Mouse (Mus musculus) lung, embryonic 14.5 days (tissue): Measurements from ENCODE around the gene Ccdc124. TPM values are rescaled to one million over a fixed set of nuclear protein-coding genes. Genes with fewer than 3 reads are reported as not detected.

ENCODE experiments used
- ATAC-seq: fragments of 200-750 bp; cut with Nextera tagmentation; 2 replicates; pipeline ENCODE4 v1.8.0; 2017; ENCODE audit warnings: mild to moderate bottlenecking, moderate TSS enrichment, moderate library complexity; ENCODE audit not compliant: insufficient read depth
- DNase-seq: peaks from one replicate; pipeline ENCODE4 v3.0.0-alpha.2; 2015
- H3K27ac ChIP-seq: fragments of 300-500 bp; sonication (generic); 2 replicates; pipeline ENCODE4 v1.5.1; 2014; ENCODE audit warnings: low read depth, mild to moderate bottlenecking, moderate library complexity
- H3K27me3 ChIP-seq: fragments of 300-500 bp; sonication (generic); 2 replicates; pipeline ENCODE4 v1.6.1; 2014; ENCODE audit warnings: low read length, control low read depth; ENCODE audit not compliant: insufficient read depth
- H3K36me3 ChIP-seq: fragments of 300-500 bp; sonication (generic); 2 replicates; pipeline ENCODE4 v1.6.1; 2014; ENCODE audit warnings: control low read depth; ENCODE audit not compliant: insufficient read depth
- H3K4me1 ChIP-seq: fragments of 300-500 bp; sonication (generic); 2 replicates; pipeline ENCODE4 v1.6.1; 2014; ENCODE audit warnings: antibody characterized with exemption, control low read depth; ENCODE audit not compliant: insufficient read depth
- H3K4me2 ChIP-seq: fragments of 300-500 bp; sonication (generic); 2 replicates; pipeline ENCODE4 v1.6.1; 2014; ENCODE audit warnings: mild to moderate bottlenecking
- H3K4me3 ChIP-seq: fragments of 300-500 bp; sonication (generic); 2 replicates; pipeline ENCODE4 v1.5.1; 2014; ENCODE audit warnings: low read depth, low read length
- H3K9ac ChIP-seq: fragments of 300-500 bp; sonication (generic); 2 replicates; pipeline ENCODE4 v1.6.1; 2014
- H3K9me3 ChIP-seq: fragments of 300-500 bp; sonication (generic); 2 replicates; pipeline ENCODE4 v1.6.1; 2016; ENCODE audit warnings: low read depth, low read length, control low read depth
- CTCF ChIP-seq: IDR thresholded peaks from 2 replicates; pipeline ENCODE4 v1.5.1; 2016; ENCODE audit warnings: antibody characterized with exemption, low read depth
- WGBS: fragments of 180-500 bp; shearing (Covaris S2); extraction: QIAGEN DNeasy Blood & Tissue Kit; methylation state at CpG from one replicate; pipeline ENCODE4 v1.1.7; 2014; 5-methylcytosine and 5-hydroxymethylcytosine counted together
- polyA plus RNA-seq: library from polyadenylated mRNA; unstranded; fragments of >200 nt; fragmentation: Nextera tagmentation; extraction: Ambion mirVana; gene quantifications from 2 replicates; pipeline ENCODE4 v1.2.1, GENCODE M21; 2014

Ccdc124 gene
- polyA plus RNA-seq, 1 experiment from 2014 or later = 125 TPM

DNA sequence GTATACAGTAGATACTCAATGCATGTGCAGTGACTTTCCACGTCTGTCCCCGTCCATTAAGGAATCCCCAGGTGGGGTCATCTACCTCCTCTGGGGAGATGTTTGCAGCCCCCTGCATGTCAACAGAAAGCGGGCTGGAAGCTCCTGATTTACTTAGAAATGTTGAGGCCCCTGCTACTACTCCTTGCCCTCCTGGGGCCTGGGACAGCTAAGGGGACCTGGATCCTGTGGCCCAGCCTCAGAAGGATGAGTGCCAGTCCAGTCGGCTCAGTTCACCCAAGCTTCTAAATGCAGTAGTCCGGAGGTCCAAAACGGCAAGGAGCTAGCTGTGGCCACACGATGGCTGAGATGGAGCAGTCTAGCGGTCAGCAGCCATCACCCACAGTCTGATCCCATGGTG is 29.8 kb downstream of the Ccdc124 start:
- TF ChIP-seq CTCF = no peak

DNA sequence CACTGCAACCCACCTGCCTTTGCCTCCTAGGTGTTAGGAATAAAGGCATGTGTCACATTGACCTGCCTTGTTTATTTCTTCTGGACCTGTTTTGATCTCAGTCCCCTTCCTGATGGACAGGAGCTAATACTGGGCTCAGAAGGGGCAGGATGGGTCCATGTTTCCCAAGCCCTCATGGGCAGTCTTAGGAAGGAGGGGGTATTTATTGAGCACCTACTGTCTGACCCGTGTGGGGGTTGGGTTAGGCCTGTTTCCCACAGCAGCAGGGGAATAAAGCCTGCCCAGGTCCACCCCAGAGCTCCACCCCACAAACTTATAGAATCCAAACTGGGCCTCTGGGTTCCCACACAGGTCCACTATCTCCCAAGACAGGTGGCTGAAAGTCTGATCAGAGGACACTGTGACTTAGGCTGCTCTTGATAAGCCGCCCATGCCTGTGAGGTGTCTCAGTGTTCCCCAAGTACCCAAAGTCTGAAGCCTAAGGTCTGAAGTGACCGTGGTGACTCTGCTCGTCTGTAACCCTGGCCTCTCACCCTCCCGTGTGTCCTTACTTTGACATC is 30.4 kb downstream of the Ccdc124 start:
- Histone ChIP-seq H3K4me3 (no peak overlapping the region), H3K4me1 (0 out of 2 replicates have a peak, but pooled peaks cover 3% of the 10 kb centered on the region), H3K9me3 (no peaks in the 10 kb centered on the region), H3K9ac (no peak overlapping the region), H3K27ac (peak overlapping the region; percentile 3; the same call in 1 of the 2 replicates), H3K36me3 (no peaks in the 10 kb centered on the region), H3K4me2 (no peak overlapping the region; the same call in 1 of the 2 replicates), H3K27me3 (no peaks in the 10 kb centered on the region)
- TF ChIP-seq CTCF = no peak
- ATAC-seq = no peak
- DNase-seq = no peak
- 74% methylated on average over 5 of the region's 5 CpGs for WGBS

More for the DNA sequence above, 29.8 kb downstream of the Ccdc124 start:
- Histone ChIP-seq H3K4me1 (no peaks in the 10 kb centered on the region), H3K27me3 (no peaks in the 10 kb centered on the region), H3K27ac (no peak overlapping the region), H3K9me3 (no peaks in the 10 kb centered on the region), H3K9ac (no peak overlapping the region), H3K4me3 (no peak overlapping the region), H3K4me2 (no peak overlapping the region), H3K36me3 (no peaks in the 10 kb centered on the region)
- WGBS = 82% methylated on average over 8 of the region's 8 CpGs
- ATAC-seq (no peak), DNase-seq (no peak)

GRCm38 (mm10) chr8:70842484-70842883 is 31.3 kb downstream of the Ccdc124 start:
- Histone ChIP-seq H3K4me1 (0 out of 2 replicates have a peak, but pooled peaks cover 3% of the 10 kb centered on the region), H3K27ac (no peak overlapping the region), H3K27me3 (no peaks in the 10 kb centered on the region), H3K36me3 (no peaks in the 10 kb centered on the region), H3K4me3 (no peak overlapping the region), H3K9ac (no peak overlapping the region), H3K9me3 (no peaks in the 10 kb centered on the region), H3K4me2 (no peak overlapping the region)
- ATAC-seq (no peak), DNase-seq (no peak)
- 60% methylated on average over 25 of the region's 25 CpGs for WGBS
- no peak for TF ChIP-seq CTCF

GRCm38 (mm10) chr8:70841147-70842072 is 32.3 kb downstream of the Ccdc124 start:
- H3K27me3 ChIP-seq = no peaks in the 10 kb centered on the region
- no peaks in the 10 kb centered on the region for H3K36me3 ChIP-seq
- H3K9me3 ChIP-seq = no peaks in the 10 kb centered on the region
- H3K4me1 ChIP-seq = 0 out of 2 replicates have a peak, but pooled peaks cover 3% of the 10 kb centered on the region
- peak; percentile 97 for TF ChIP-seq CTCF
- DNase-seq (peak; percentile 93), ATAC-seq (no peak)
- 25% methylated on average over 22 of the region's 22 CpGs for WGBS
- no peak overlapping the region for H3K27ac ChIP-seq
- H3K9ac ChIP-seq = 0 out of 2 replicates have a peak overlapping the region, but pooled peaks have one; percentile 4
- H3K4me3 ChIP-seq = no peak overlapping the region
- peak overlapping the region; percentile 7; the same call in 1 of the 2 replicates for H3K4me2 ChIP-seq

DNA sequence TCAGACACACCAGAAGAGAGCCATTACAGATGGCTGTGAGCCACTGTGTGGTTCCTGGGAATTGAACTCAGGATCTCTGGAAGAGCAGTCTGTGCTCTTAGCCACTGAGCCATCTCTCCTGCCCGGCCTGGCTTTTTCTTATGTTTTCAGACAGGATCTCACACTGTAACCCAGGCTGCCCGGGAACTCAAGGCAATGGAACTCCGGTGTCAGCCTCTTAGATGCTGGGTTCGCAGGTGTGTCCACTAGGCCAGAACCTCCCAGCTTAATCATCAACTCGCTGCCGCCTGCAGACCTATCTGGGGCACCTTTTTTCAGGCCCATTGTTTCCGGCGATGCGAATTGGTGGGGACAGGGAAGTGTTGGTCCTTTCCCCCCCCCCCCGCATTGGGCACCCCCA is 33.1 kb downstream of the Ccdc124 start:
- WGBS = 50% methylated on average over 10 of the region's 10 CpGs
- no peaks in the 10 kb centered on the region for H3K9me3 ChIP-seq
- H3K4me2 ChIP-seq = no peak overlapping the region
- H3K27me3 ChIP-seq = no peaks in the 10 kb centered on the region
- no peak overlapping the region for H3K9ac ChIP-seq
- no peaks in the 10 kb centered on the region; the same call in 1 of the 2 replicates for H3K36me3 ChIP-seq
- TF ChIP-seq CTCF = no peak
- peak overlapping the region; percentile 77; the same call in 1 of the 2 replicates for H3K27ac ChIP-seq
- H3K4me1 ChIP-seq = 0 out of 2 replicates have a peak, but pooled peaks cover 3% of the 10 kb centered on the region
- ATAC-seq = no peak
- H3K4me3 ChIP-seq = no peak overlapping the region
- no peak for DNase-seq

DNA sequence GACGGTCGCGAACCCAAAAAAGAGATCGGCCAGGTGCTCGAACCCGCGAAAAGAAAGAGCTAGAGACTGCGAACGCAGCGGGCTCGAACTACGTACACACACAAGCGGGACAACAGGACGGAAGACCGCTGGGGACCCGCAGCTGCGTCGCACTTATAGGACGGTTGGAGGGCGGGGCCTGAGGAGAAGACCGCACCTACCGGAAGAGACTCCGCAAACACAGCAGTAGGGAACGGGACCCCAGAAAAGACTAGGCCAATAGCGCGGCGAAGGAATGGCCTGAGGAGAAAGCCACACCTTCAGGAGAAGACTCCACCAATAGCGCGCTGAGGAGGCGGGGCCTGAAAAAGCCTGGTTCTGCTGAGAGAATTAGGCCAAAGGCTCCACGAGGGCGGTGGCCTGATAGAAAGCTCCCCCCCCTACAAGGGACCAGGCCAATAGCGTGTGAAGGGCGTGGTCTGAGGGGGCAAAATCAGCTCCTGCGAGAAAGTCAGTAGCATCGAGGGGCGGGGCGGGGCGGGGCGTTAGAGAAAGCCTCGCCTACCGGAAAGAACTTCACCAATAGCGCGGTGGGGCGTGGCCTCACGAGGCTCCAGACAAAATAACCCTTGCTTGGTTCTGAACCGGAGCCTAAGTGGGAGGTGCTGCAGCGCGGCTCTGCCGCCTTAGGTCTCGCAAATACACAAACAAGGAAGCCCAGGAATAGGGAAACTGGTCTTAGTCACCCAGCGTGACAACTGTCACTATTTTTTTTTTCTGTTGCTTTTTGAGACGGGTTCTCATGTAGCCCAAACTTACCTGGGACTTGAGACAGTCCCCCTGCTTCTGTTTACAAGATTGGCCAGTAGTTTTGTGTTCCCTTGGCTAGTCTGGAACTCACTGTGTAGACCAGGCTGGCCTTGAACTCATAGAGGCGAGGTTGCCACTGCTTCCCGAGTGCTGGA is 34.1 kb downstream of the Ccdc124 start, which contains the start of gene Arrdc2:
Gene Arrdc2 (minus strand): TSS at position 313 of the 944 bp plus-strand sequence.
- peak within 1 kb of the TSS; percentile 76 for H3K9ac ChIP-seq
- 2% methylated on average over 55 of the region's 55 CpGs for WGBS
- no peak for TF ChIP-seq CTCF
- no peaks in the 10 kb centered on the region; the same call in 1 of the 2 replicates for H3K36me3 ChIP-seq
- DNase-seq (peak; percentile 100), ATAC-seq (peak; percentile 98)
- H3K4me1 ChIP-seq = 0 out of 2 replicates have a peak, but pooled peaks cover 3% of the 10 kb centered on the region
- peak within 1 kb of the TSS; percentile 73 for H3K4me3 ChIP-seq
- H3K9me3 ChIP-seq = no peaks in the 10 kb centered on the region
- no peaks in the 10 kb centered on the region for H3K27me3 ChIP-seq
- H3K27ac ChIP-seq = peak within 1 kb of the TSS; percentile 93
- peak within 1 kb of the TSS; percentile 89 for H3K4me2 ChIP-seq
